Mouse (Mus musculus) CH12.LX (cell line): Measurements from ENCODE around the gene Rex1bd. TPM values are rescaled to one million over a fixed set of nuclear protein-coding genes. Genes with fewer than 3 reads are reported as not detected.

Experiments used
- DNase-seq: peaks from one replicate; pipeline ENCODE4 v3.0.0-alpha.2; 2013; ENCODE audit errors: extremely low read depth
- H3K27ac ChIP-seq: 2 replicates; pipeline ENCODE4 v1.5.1; 2012; ENCODE audit warnings: low read depth, mild to moderate bottlenecking, control low read depth, moderate library complexity; ENCODE audit not compliant: insufficient read depth
- H3K27me3 ChIP-seq: replicated peaks from 2 replicates; pipeline ENCODE3; 2012; ENCODE audit warnings: inconsistent platforms
- H3K36me3 ChIP-seq, 2 experiments: replicated peaks in 1 of 2; 2 replicates each; pipeline versions ENCODE3 to v1.6.1; 2012; ENCODE audit warnings: inconsistent platforms in 1 of 2, low read length in 1 of 2, mild to moderate bottlenecking in 1 of 2, mixed read lengths in 1 of 2, moderate library complexity in 1 of 2; ENCODE audit not compliant: control insufficient read depth in 1 of 2, insufficient read depth in 1 of 2
- H3K4me1 ChIP-seq, 2 experiments: 2 replicates each; pipeline ENCODE4 v1.6.1; 2012; ENCODE audit warnings: inconsistent platforms in 1 of 2, moderate library complexity in 1 of 2; ENCODE audit not compliant: insufficient read depth in 2 of 2, control insufficient read depth in 1 of 2
- H3K4me2 ChIP-seq: 2 replicates; pipeline ENCODE4 v1.6.1; 2012; ENCODE audit warnings: low read depth, mild to moderate bottlenecking, control low read depth; ENCODE audit not compliant: poor library complexity, insufficient read depth, severe bottlenecking
- H3K4me3 ChIP-seq, 3 experiments: fragments of 150-350 bp in 1 of 3; sonication (generic) in 1 of 3; replicated peaks in 1 of 3; 2 replicates each; pipeline versions ENCODE3 to v1.5.1; 2011 to 2012; ENCODE audit warnings: low read depth in 2 of 3, low read length in 2 of 3, mild to moderate bottlenecking in 2 of 3, moderate library complexity in 2 of 3, control low read depth in 1 of 3, improper control_type of control experiment in 1 of 3, inconsistent platforms in 1 of 3, mixed read lengths in 1 of 3; ENCODE audit not compliant: poor library complexity in 1 of 3
- H3K79me2 ChIP-seq: replicated peaks from 2 replicates; pipeline ENCODE4 v1.6.1; 2012; ENCODE audit warnings: mild to moderate bottlenecking, moderate library complexity; ENCODE audit not compliant: control insufficient read depth, poor library complexity, insufficient read depth, severe bottlenecking; ENCODE audit errors: extremely low read depth
- H3K9ac ChIP-seq: 2 replicates; pipeline ENCODE4 v1.6.1; 2012; ENCODE audit warnings: low read depth, mild to moderate bottlenecking, control low read depth, moderate library complexity; ENCODE audit not compliant: insufficient read depth
- H3K9me3 ChIP-seq: replicated peaks from 2 replicates; pipeline ENCODE3; 2012; ENCODE audit warnings: low read length, inconsistent platforms, mixed read lengths
- CHD1 ChIP-seq: IDR thresholded peaks from 2 replicates; pipeline ENCODE4 v1.6.1; 2012; ENCODE audit warnings: low read depth, low read length, improper control_type of control experiment, inconsistent platforms
- GABPA ChIP-seq: IDR thresholded peaks from 2 replicates; pipeline ENCODE4 v1.6.1; 2012; ENCODE audit warnings: low read depth, low read length, improper control_type of control experiment, inconsistent platforms; ENCODE audit not compliant: insufficient replicate concordance
- IRF4 ChIP-seq: IDR thresholded peaks from 2 replicates; pipeline ENCODE4 v1.6.1; 2014; ENCODE audit warnings: low read depth, mild to moderate bottlenecking, inconsistent platforms, low read length, improper control_type of control experiment
- JUN ChIP-seq: IDR thresholded peaks from 2 replicates; pipeline ENCODE4 v1.6.1; 2011; ENCODE audit warnings: low read depth, mild to moderate bottlenecking, low read length, improper control_type of control experiment, moderate library complexity; ENCODE audit not compliant: insufficient read depth
- JUND ChIP-seq: conservative IDR thresholded peaks from 2 replicates; pipeline ENCODE4 v1.6.1; 2011; ENCODE audit warnings: low read depth, low read length, improper control_type of control experiment
- MAFK ChIP-seq: IDR thresholded peaks from 2 replicates; pipeline ENCODE4 v1.6.1; 2011; ENCODE audit warnings: low read length, improper control_type of control experiment; ENCODE audit not compliant: insufficient replicate concordance
- MAZ ChIP-seq: IDR thresholded peaks from 2 replicates; pipeline ENCODE4 v1.6.1; 2012; ENCODE audit warnings: low read depth, mild to moderate bottlenecking, inconsistent platforms, low read length, improper control_type of control experiment, moderate library complexity
- PAX5 ChIP-seq: IDR thresholded peaks from 2 replicates; pipeline ENCODE4 v1.6.1; 2012; ENCODE audit warnings: low read length, inconsistent platforms, mixed read lengths
- POLR2A ChIP-seq: IDR thresholded peaks from 2 replicates; pipeline ENCODE4 v1.6.1; 2011; ENCODE audit warnings: low read depth, mild to moderate bottlenecking, improper control_type of control experiment, low read length
- RAD21 ChIP-seq: IDR thresholded peaks from 2 replicates; pipeline ENCODE4 v1.6.1; 2011; ENCODE audit warnings: low read depth, mild to moderate bottlenecking, low read length, improper control_type of control experiment, moderate library complexity
- RCOR1 ChIP-seq: conservative IDR thresholded peaks from 2 replicates; pipeline ENCODE4 v1.6.1; 2012; ENCODE audit warnings: low read depth, mild to moderate bottlenecking, inconsistent platforms, low read length, improper control_type of control experiment
- SIN3A ChIP-seq: IDR thresholded peaks from 2 replicates; pipeline ENCODE4 v1.6.1; 2012; ENCODE audit warnings: low read length, improper control_type of control experiment, inconsistent platforms
- TBP ChIP-seq: conservative IDR thresholded peaks from 2 replicates; pipeline ENCODE4 v1.6.1; 2011; ENCODE audit warnings: low read depth, low read length, improper control_type of control experiment
- UBTF ChIP-seq: IDR thresholded peaks from 2 replicates; pipeline ENCODE4 v1.6.1; 2012; ENCODE audit warnings: low read depth, mild to moderate bottlenecking, inconsistent platforms, low read length, improper control_type of control experiment, moderate library complexity
- USF1 ChIP-seq: IDR thresholded peaks from 2 replicates; pipeline ENCODE4 v1.6.1; 2014; ENCODE audit warnings: low read depth, mild to moderate bottlenecking, inconsistent platforms, low read length, improper control_type of control experiment
- ZNF384 ChIP-seq: IDR thresholded peaks from 2 replicates; pipeline ENCODE4 v1.6.1; 2012; ENCODE audit warnings: low read depth, low read length, improper control_type of control experiment, inconsistent platforms
- dilution Hi-C: fragments of 300-500 bp; cut with MboI; formaldehyde crosslinking; loops from 2 replicates; pipeline ENCODE4 v1.14.3; 2020; ENCODE audit warnings: low sequenced_read_pairs; ENCODE audit not compliant: extremely low pct_unique_long_range_greater_than_20kb, extremely low pct_ligation_motif_present
- in situ Hi-C: fragments of 300-500 bp; cut with MboI; formaldehyde crosslinking; loops from 3 replicates; pipeline ENCODE4 v1.14.3; 2019; ENCODE audit warnings: low sequenced_read_pairs, low pct_ligation_motif_present, low pct_unique_long_range_greater_than_20kb, mixed read lengths
- polyA plus RNA-seq: library from polyadenylated mRNA; unstranded; fragments of >175 nt; gene quantifications from 2 replicates; pipeline ENCODE4 v1.2.1, GENCODE M21; 2012; ENCODE audit warnings: low read depth; ENCODE audit not compliant: insufficient read length
- total RNA-seq, 2 experiments: library from RNA; depleted of rRNA; stranded (reverse); fragments of 300-350 nt in 1 of 2; fragments of >200 nt in 1 of 2; gene quantifications; 2 replicates each; pipeline ENCODE4 v1.2.3; 2012 to 2014

Gene Rex1bd
- total and polyA plus RNA-seq, 3 experiments: 38.4 to 90.0 (median 47.8) TPM

DNA sequence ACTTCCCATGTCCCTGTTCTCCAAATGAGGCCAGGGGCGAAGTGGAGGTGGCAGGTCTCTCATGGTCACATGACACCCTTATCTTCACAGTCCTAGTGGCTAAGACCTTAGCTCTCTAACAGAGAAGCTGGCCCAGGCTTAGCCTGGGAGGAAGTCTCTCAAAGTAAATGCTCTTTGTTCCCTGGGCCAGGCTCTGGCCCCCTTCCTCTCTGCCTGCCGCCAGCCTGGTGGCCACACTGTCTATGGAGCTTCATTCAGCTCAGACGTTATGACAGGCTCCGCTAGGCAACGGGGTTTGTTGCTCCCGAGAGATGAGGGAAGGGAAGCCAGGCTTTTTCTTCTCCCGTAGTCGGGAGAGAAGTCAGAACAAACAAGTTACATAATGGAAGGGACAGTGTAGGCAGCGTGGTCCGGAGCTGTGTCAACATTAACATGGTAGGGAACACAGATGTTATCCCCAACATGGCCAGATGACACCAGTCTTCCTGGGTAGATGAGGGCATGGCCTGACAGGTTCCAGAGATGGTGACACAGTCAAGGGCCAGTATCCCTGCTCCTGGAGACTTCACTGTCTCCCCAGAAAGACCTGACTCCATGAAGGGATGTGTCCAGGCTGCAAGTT is 37.1 kb downstream of the Rex1bd start:
- H3K27me3 ChIP-seq: no peaks in the 10 kb centered on the region
- H3K4me1 ChIP-seq: no peaks in the 10 kb centered on the region
- no peak overlapping the region for H3K4me2 ChIP-seq
- no peak overlapping the region for H3K9ac ChIP-seq
- no peak for DNase-seq
- in situ Hi-C loops: no loop called here
- no peak overlapping the region for H3K27ac ChIP-seq
- TF ChIP-seq IRF4 (no peak), JUN (no peak), TBP (no peak), SIN3A (no peak), GABPA (no peak)
- no peaks in the 10 kb centered on the region for H3K79me2 ChIP-seq
- no peak overlapping the region for H3K4me3 ChIP-seq
- H3K36me3 ChIP-seq: peaks cover 9 to 87% of the 10 kb centered on the region in 2 experiments
- no peaks in the 10 kb centered on the region for H3K9me3 ChIP-seq
- dilution Hi-C loops: no loop called here

DNA sequence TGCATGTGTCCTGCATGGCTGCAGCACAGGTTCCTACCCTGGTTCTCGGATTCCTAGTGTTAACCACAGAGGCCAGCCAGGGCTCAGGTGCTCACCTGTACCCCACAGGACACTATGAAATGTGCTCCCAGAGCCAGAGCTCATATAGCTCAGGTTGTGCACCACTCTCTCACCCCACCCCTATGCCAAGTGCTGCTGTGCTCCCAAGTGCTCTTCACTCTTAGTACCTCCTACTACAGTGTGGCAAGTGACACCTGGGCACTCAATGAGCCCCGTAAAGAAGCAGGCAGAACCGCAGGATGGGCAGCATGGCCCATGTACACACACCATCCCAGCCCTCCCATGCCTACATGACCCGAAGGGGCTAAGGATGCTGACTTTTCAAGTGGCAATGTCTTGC is 37.8 kb downstream of the Rex1bd start:
- dilution Hi-C loops: no loop called here
- H3K9ac ChIP-seq: no peak overlapping the region
- H3K4me2 ChIP-seq: no peak overlapping the region
- peaks cover 9 to 91% of the 10 kb centered on the region in 2 experiments for H3K36me3 ChIP-seq
- TF ChIP-seq ZNF384 (no peak), MAFK (no peak), JUND (no peak), CHD1 (no peak), RAD21 (no peak), UBTF (no peak), GABPA (no peak), IRF4 (no peak), MAZ (no peak), PAX5 (no peak), USF1 (no peak), RCOR1 (no peak), POLR2A (no peak)
- H3K27ac ChIP-seq: no peak overlapping the region
- H3K27me3 ChIP-seq: no peaks in the 10 kb centered on the region
- H3K79me2 ChIP-seq: no peaks in the 10 kb centered on the region
- no peaks in the 10 kb centered on the region for H3K9me3 ChIP-seq
- in situ Hi-C loops: no loop called here
- no peaks in the 10 kb centered on the region for H3K4me1 ChIP-seq
- no peak for DNase-seq
- H3K4me3 ChIP-seq: no peak overlapping the region
